Mouse (Mus musculus) urinary bladder, postnatal 36 days (tissue): ENCODE measurements at regions not wholly inside any gene's neighbourhood (a gene's known extent, or its start where the extent isn't known, plus 50 kb on each side); places are given as distances from the start of the nearest gene placed in this dataset.

ENCODE experiments used
- DNase-seq, 2 experiments: peaks; one replicate each; pipeline ENCODE4 v3.0.0; 2022; ENCODE audit warnings: low spot score in 2 of 2, mixed read lengths in 1 of 2

- no peak for DNase-seq
Measured at GRCm38 (mm10) chr16:89625710-89626109, 54.7 kb upstream of the Krtap11-1 start.

GRCm38 (mm10) chr16:89625253-89625652 is 54.3 kb upstream of the Krtap11-1 start:
- DNase-seq = no peak
